Mouse (Mus musculus) layer of hippocampus, postnatal 10 days (tissue): ENCODE data around the gene Ank3. TPM values are rescaled to one million over a fixed set of nuclear protein-coding genes. Genes with fewer than 3 reads are reported as not detected.

Source experiments
- DNase-seq, 2 experiments: peaks; one replicate each; pipeline ENCODE4 v3.0.0; 2021; ENCODE audit warnings: low spot score in 2 of 2
- total RNA-seq, 2 experiments: library from RNA; stranded (reverse); gene quantifications; 2 replicates each; pipeline ENCODE4 v1.2.3; 2021

The Ank3 gene
- total RNA-seq, 2 experiments from 2014 or later: 457 to 507 TPM

- DNase-seq: peak; percentile 61 to 67
Observed at GRCm38 (mm10) chr10:69656321-69656720, 257.7 kb downstream of the Ank3 start.

GRCm38 (mm10) chr10:69659818-69660217 is 261.2 kb downstream of the Ank3 start:
- DNase-seq: no peak

GRCm38 (mm10) chr10:69662338-69662737 is 263.8 kb downstream of the Ank3 start:
- DNase-seq: peak; percentile 85 to 89

GRCm38 (mm10) chr10:69667482-69667881 is 268.9 kb downstream of the Ank3 start:
- no peak for DNase-seq

- no peak for DNase-seq
Observed at GRCm38 (mm10) chr10:69670496-69670895, 271.9 kb downstream of the Ank3 start.

- DNase-seq: no peak
Observed at GRCm38 (mm10) chr10:69670959-69671358, 272.4 kb downstream of the Ank3 start.

GRCm38 (mm10) chr10:69671505-69671904 is 272.9 kb downstream of the Ank3 start:
- no peak for DNase-seq

- no peak for DNase-seq
Observed at GRCm38 (mm10) chr10:69672545-69672944, 274.0 kb downstream of the Ank3 start.

- DNase-seq: no peak
Observed at GRCm38 (mm10) chr10:69678230-69678629, 279.7 kb downstream of the Ank3 start.

GRCm38 (mm10) chr10:69686336-69686735 is 287.8 kb downstream of the Ank3 start:
- DNase-seq: no peak

- no peak for DNase-seq
Observed at GRCm38 (mm10) chr10:69689096-69689495, 290.5 kb downstream of the Ank3 start.

- no peak for DNase-seq
Observed at GRCm38 (mm10) chr10:69690131-69690960, 291.8 kb downstream of the Ank3 start.

GRCm38 (mm10) chr10:69690961-69691451 is 292.4 kb downstream of the Ank3 start:
- no peak for DNase-seq

- no peak for DNase-seq
Observed at GRCm38 (mm10) chr10:69696019-69696418, 297.4 kb downstream of the Ank3 start.

- DNase-seq: no peak
Observed at GRCm38 (mm10) chr10:69698699-69699098, 300.1 kb downstream of the Ank3 start.

GRCm38 (mm10) chr10:69701226-69701625 is 302.7 kb downstream of the Ank3 start:
- DNase-seq: no peak

GRCm38 (mm10) chr10:69705806-69706768 is 307.5 kb downstream of the Ank3 start:
- peak; percentile 34 to 52 for DNase-seq

- no peak for DNase-seq
Observed at GRCm38 (mm10) chr10:69706851-69707788, 308.5 kb downstream of the Ank3 start.

GRCm38 (mm10) chr10:69707844-69708550 is 309.4 kb downstream of the Ank3 start:
- DNase-seq: no peak

GRCm38 (mm10) chr10:69709631-69710030 is 311.1 kb downstream of the Ank3 start:
- DNase-seq: no peak
